Comparison of ENCODE assay signal across 21 mouse cellular contexts in genomic region chr15:84133440-84133839, GRCm38 (mm10). TPM values are rescaled to one million over a fixed set of nuclear protein-coding genes. Genes with fewer than 3 reads are reported as not detected.
DNase-seq lines count a peak whose midpoint lies in the region; ATAC-seq lines count a peak whose summit lies in the region.
"Had no signal": no experiment of that assay in that cellular context is flagged by ENCODE, and none has a peak within 500 bp of the region (broad histone marks: within the 10 kb centered on the region; RNA-seq: fewer than 3 reads in every experiment).

No protein-coding gene starts in this region.

- H3K9ac ChIP-seq in heart, embryonic 12.5 days: no peak overlapping the region
- H3K9ac ChIP-seq: forebrain, embryonic 15.5 days; liver, embryonic 14.5 days had no signal

- H3K36me3 ChIP-seq in heart, embryonic 12.5 days: no peaks in the 10 kb centered on the region
- H3K36me3 ChIP-seq: forebrain, embryonic 15.5 days; limb, embryonic 10.5 days had no signal

- H3K4me2 ChIP-seq in heart, embryonic 12.5 days: no peak overlapping the region
- H3K4me2 ChIP-seq: forebrain, embryonic 15.5 days; midbrain, embryonic 11.5 days had no signal

- no peak overlapping the region for H3K27ac ChIP-seq in heart, embryonic 12.5 days (ENCODE audit: poor library complexity, severe bottlenecking)
- H3K27ac ChIP-seq: forebrain, embryonic 15.5 days; limb, embryonic 10.5 days; liver, embryonic 14.5 days had no signal

- ATAC-seq in heart, embryonic 12.5 days (ENCODE audit: insufficient number of reproducible peaks, low FRiP score): no peak
- no peak for ATAC-seq in CD4-positive, CD25-positive, alpha-beta regulatory T cell, adult 4 months
- ATAC-seq: forebrain, embryonic 15.5 days; hindbrain, embryonic 16.5 days had no signal

- 54% methylated on average over 4 of the region's 4 CpGs for WGBS in heart, embryonic 12.5 days

- peaks cover 4% of the 10 kb centered on the region; the same call in 1 of the 2 replicates for H3K4me1 ChIP-seq in heart, embryonic 12.5 days (replicated peaks)
- H3K4me1 ChIP-seq: forebrain, embryonic 15.5 days; limb, embryonic 10.5 days had no signal

- no peaks in the 10 kb centered on the region for H3K27me3 ChIP-seq in heart, embryonic 12.5 days (replicated peaks)
- H3K27me3 ChIP-seq: forebrain, embryonic 15.5 days had no signal

- intact Hi-C loops in gastrocnemius, postnatal 14 days (cut with DNase I; ENCODE audit: low total_unique reads): no loop called here
- intact Hi-C loops in heart, postnatal 14 days (cut with DNase I): no loop called here

- H3K9me3 ChIP-seq in heart, embryonic 12.5 days (replicated peaks): peaks cover 3% of the 10 kb centered on the region; the same call in 1 of the 2 replicates
- H3K9me3 ChIP-seq: forebrain, embryonic 15.5 days; limb, embryonic 10.5 days had no signal

- no peak overlapping the region for H3K4me3 ChIP-seq in heart, embryonic 12.5 days
- H3K4me3 ChIP-seq: forebrain, embryonic 15.5 days; limb, embryonic 10.5 days; myocyte had no signal

- DNase-seq in heart, adult 11 months: peak; percentile 99
- peak; percentile 59 for DNase-seq in adrenal gland, postnatal 10 days
- DNase-seq in gastrocnemius, postnatal 14 days: peak; percentile 71
- DNase-seq in heart, postnatal 14 days: peak; percentile 54 to 67
- no peak for DNase-seq in left cerebral cortex, adult 11 months (ENCODE audit: low spot score)
- DNase-seq in B cell, adult 2 months: no peak
- DNase-seq: cerebellum, postnatal 10 days; kidney, adult 2 months; kidney, postnatal 25 days; lung, postnatal 10 days; thymus, postnatal 4 days had no signal

RNA-seq across cellular contexts. Expression of gene Pnpla5, which starts 10.5 kb away (rescaled TPM):
- polyA plus RNA-seq in heart, embryonic 12.5 days (2016; fragmentation: Nextera tagmentation; extraction: Ambion mirVana): not detected in 2 replicates
- under 1 TPM; 0.12 to 0.18 TPM for total RNA-seq in adrenal gland, postnatal 10 days (2021)
- not detected for total RNA-seq in gastrocnemius, postnatal 14 days (2021)
- total RNA-seq in heart, postnatal 14 days (2021): not detected
- not detected for polyA plus RNA-seq in CD4-positive, CD25-positive, alpha-beta regulatory T cell, adult 4 months (2017; shearing (Covaris generic))
- total RNA-seq: layer of hippocampus, postnatal 14 days had no signal
- polyA plus RNA-seq: forebrain, embryonic 15.5 days; hindbrain, embryonic 16.5 days; limb, embryonic 10.5 days; myocyte; testis, adult 2 months had no signal

RNA-seq across cellular contexts. Expression of gene Sult4a1, which starts 27.9 kb away (rescaled TPM):
- polyA plus RNA-seq in heart, embryonic 12.5 days (2016; fragmentation: Nextera tagmentation; extraction: Ambion mirVana): 0.60 and 0.80 TPM in 2 replicates
- total RNA-seq in adrenal gland, postnatal 10 days (2021): 10 to 100 TPM in 1 of 2 experiments, 1 to 10 TPM in 1; 6.7 to 12.4 TPM
- total RNA-seq in gastrocnemius, postnatal 14 days (2021): under 1 TPM in 1 of 2 experiments, not detected in 1; 0.09 TPM
- under 1 TPM; 0.14 to 0.17 TPM for total RNA-seq in heart, postnatal 14 days (2021)
- not detected for polyA plus RNA-seq in CD4-positive, CD25-positive, alpha-beta regulatory T cell, adult 4 months (2017; shearing (Covaris generic))
- polyA plus RNA-seq: myocyte had no signal

RNA-seq across cellular contexts. Expression of gene Pnpla3, which starts 34.2 kb away (rescaled TPM):
- 0.60 and 1.1 TPM in 2 replicates for polyA plus RNA-seq in heart, embryonic 12.5 days (2016; fragmentation: Nextera tagmentation; extraction: Ambion mirVana)
- total RNA-seq in adrenal gland, postnatal 10 days (2021): 10 to 100 TPM; 47.6 to 65.6 TPM
- total RNA-seq in gastrocnemius, postnatal 14 days (2021): 10 to 100 TPM in 1 of 2 experiments, 1 to 10 TPM in 1; 3.1 to 10.6 TPM
- total RNA-seq in heart, postnatal 14 days (2021): 10 to 100 TPM in 1 of 2 experiments, 1 to 10 TPM in 1; 8.2 to 10.4 TPM
- 1 to 10 TPM in 1 of 2 experiments, not detected in 1; 1.9 TPM for polyA plus RNA-seq in CD4-positive, CD25-positive, alpha-beta regulatory T cell, adult 4 months (2017; shearing (Covaris generic))

RNA-seq across cellular contexts. Expression of gene Samm50, which starts 58.6 kb away (rescaled TPM):
- 122 and 125 TPM in 2 replicates for polyA plus RNA-seq in heart, embryonic 12.5 days (2016; fragmentation: Nextera tagmentation; extraction: Ambion mirVana)
- 100 to 1,000 TPM; 240 to 293 TPM for total RNA-seq in adrenal gland, postnatal 10 days (2021)
- 100 to 1,000 TPM; 178 to 203 TPM for total RNA-seq in gastrocnemius, postnatal 14 days (2021)
- total RNA-seq in heart, postnatal 14 days (2021): 100 to 1,000 TPM; 265 to 269 TPM
- polyA plus RNA-seq in CD4-positive, CD25-positive, alpha-beta regulatory T cell, adult 4 months (2017; shearing (Covaris generic)): 10 to 100 TPM; 44.3 to 56.1 TPM

Comparison
In these comparisons a context has a peak if more than half of its experiments do, and no peak if none do; other contexts are left out.
1. DNase-seq: peak in heart, adult 11 months (single experiment), adrenal gland, postnatal 10 days (single experiment), gastrocnemius, postnatal 14 days (single experiment) and heart, postnatal 14 days (2 of 2); none in left cerebral cortex, adult 11 months (single experiment) and B cell, adult 2 months (0 of 2).
2. RNA of gene Sult4a1, which starts 27.9 kb away (total RNA-seq): 6.7 to 12.4 TPM in adrenal gland, postnatal 10 days; 0.14 to 0.17 TPM in heart, postnatal 14 days and 0.09 TPM in gastrocnemius, postnatal 14 days; every median in the first group is over 4 times any median in the second.
3. RNA of gene Pnpla3, which starts 34.2 kb away (total RNA-seq): 47.6 to 65.6 TPM in adrenal gland, postnatal 10 days; 3.1 to 10.6 TPM in gastrocnemius, postnatal 14 days and 8.2 to 10.4 TPM in heart, postnatal 14 days; every median in the first group is over 4 times any median in the second.